Mouse (Mus musculus): ENCODE measurements at regions not wholly inside any gene's neighbourhood (a gene's known extent, or its start where the extent isn't known, plus 50 kb on each side); places are given as distances from the start of the nearest gene placed in this dataset.

GRCm38 (mm10) chr14:46517258-46517657 lies 126.8 kb upstream of the Bmp4 start:
- no peak for TF ChIP-seq FLI1 (IDR thresholded peaks at IDR 0.05; ENCODE audit: low read length)
- no peak for TF ChIP-seq GATA1 (IDR thresholded peaks at IDR 0.05; ENCODE audit: borderline replicate concordance, low read length)
